Mouse (Mus musculus) brain, embryonic 14.5 days (tissue): ENCODE results near the gene Dppa2.

Experiments used
- CTCF ChIP-seq: fragments of 200-500 bp; IDR thresholded peaks from 2 replicates; pipeline ENCODE4 v1.5.1; 2012; ENCODE audit warnings: inconsistent platforms, mild to moderate bottlenecking, moderate library complexity, borderline replicate concordance; ENCODE audit not compliant: insufficient read depth, insufficient read length; ENCODE audit errors: extremely low read depth
- POLR2A ChIP-seq: fragments of 200-500 bp; IDR thresholded peaks from 2 replicates; pipeline ENCODE4 v1.6.1; 2012; ENCODE audit warnings: mild to moderate bottlenecking, inconsistent platforms, borderline replicate concordance; ENCODE audit not compliant: poor library complexity, insufficient read depth, insufficient read length, severe bottlenecking; ENCODE audit errors: extremely low read depth

- TF ChIP-seq POLR2A (no peak), CTCF (no peak)
These were observed 22.8 kb upstream of the Dppa2 start for GRCm38 (mm10) chr16:48280883-48281282.
